Mouse (Mus musculus) bone marrow, adult 2 months (tissue): ENCODE measurements around the gene Nfkbie.
A peak's percentile ranks its signal among the peaks of the same experiment; 100 is the strongest.

Experiments used
- CTCF ChIP-seq: fragments of 200-500 bp; IDR thresholded peaks from 2 replicates; pipeline ENCODE4 v1.5.1; 2011; ENCODE audit warnings: low read length, control low read depth; ENCODE audit not compliant: control insufficient read depth, insufficient read depth
- POLR2A ChIP-seq: fragments of 200-500 bp; IDR thresholded peaks from 2 replicates; pipeline ENCODE4 v1.6.1; 2011; ENCODE audit warnings: low read depth, mild to moderate bottlenecking, control low read depth, low read length, borderline replicate concordance; ENCODE audit not compliant: control insufficient read depth

DNA sequence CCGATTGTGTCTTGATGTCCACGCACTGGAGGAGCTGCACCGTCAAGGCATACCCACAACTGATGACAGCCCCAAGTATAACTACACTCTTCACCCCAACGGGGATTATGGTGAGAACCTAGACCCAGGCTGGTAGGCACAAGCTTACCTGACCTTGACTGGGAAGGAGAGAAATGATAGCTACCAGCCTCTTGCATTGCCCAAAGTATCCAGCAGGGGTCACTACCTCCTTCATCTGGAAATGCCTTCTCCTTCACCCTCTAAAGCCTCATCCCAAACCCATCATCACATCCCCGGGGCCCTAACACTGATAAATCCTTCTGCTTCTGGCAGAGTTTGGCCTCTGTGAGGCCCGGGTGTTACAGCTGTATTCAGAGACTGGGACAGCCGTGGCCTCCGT is 39.0 kb upstream of the Nfkbie start:
- TF ChIP-seq CTCF (peak; percentile 61), POLR2A (no peak)
